Mouse (Mus musculus) heart, postnatal 14 days (tissue): Measurements from ENCODE around the gene Adgrd1. TPM values are rescaled to one million over a fixed set of nuclear protein-coding genes. Genes with fewer than 3 reads are reported as not detected.

Experiments
- DNase-seq, 2 experiments: peaks; one replicate each; pipeline ENCODE4 v3.0.0; 2021 to 2022
- intact Hi-C: fragments of 180-260 bp; cut with DNase I; formaldehyde crosslinking; loops from one replicate; pipeline ENCODE4 v1.15.1; 2025
- long read RNA-seq, 2 experiments: library from polyadenylated mRNA; stranded (forward); transcript quantifications; one replicate each; pipeline ENCODE4 v2.0.0; 2021
- total RNA-seq, 2 experiments: library from RNA; stranded (reverse); gene quantifications; 2 replicates each; pipeline ENCODE4 v1.2.3; 2021

Adgrd1 gene
- total RNA-seq = 1 to 10 TPM; 6.7 to 7.3 TPM
- long read RNA-seq, experiment 1, partial matches to known transcripts = 7 of 10 reads
- long read RNA-seq, experiment 1, other reads (novel, unspliced or antisense) = 3 of 10 reads
- long read RNA-seq, experiment 2, partial matches to known transcripts = 5 of 6 reads
- long read RNA-seq, experiment 2, other reads (novel, unspliced or antisense) = 1 of 6 reads

- intact Hi-C loops = no loop called here
- DNase-seq = peak; percentile 73 to 82
Observed at GRCm38 (mm10) chr5:129096511-129096910, at the start of gene Adgrd1. TSS of gene Adgrd1 (plus strand) at chr5:129096750.

- DNase-seq = no peak
- intact Hi-C loops = no loop called here
Observed at GRCm38 (mm10) chr5:129049372-129049771, 47.2 kb upstream of the Adgrd1 start.

GRCm38 (mm10) chr5:129051910-129052309, 44.6 kb upstream of the Adgrd1 start:
- no peak for DNase-seq

GRCm38 (mm10) chr5:129052636-129053355, 43.8 kb upstream of the Adgrd1 start:
- DNase-seq = no peak
- intact Hi-C loops = no loop called here

More at GRCm38 (mm10) chr5:129051910-129052309, 44.6 kb upstream of the Adgrd1 start:
- intact Hi-C loops = no loop called here

- no peak for DNase-seq
- intact Hi-C loops = no loop called here
Observed at GRCm38 (mm10) chr5:129054675-129055284, 41.8 kb upstream of the Adgrd1 start.

- DNase-seq = no peak
- intact Hi-C loops = no loop called here
Observed at GRCm38 (mm10) chr5:129059116-129059515, 37.4 kb upstream of the Adgrd1 start.

- DNase-seq = peak; percentile 67 to 73
- intact Hi-C loops = loop anchor here (5.0 kb wide), 2 partner anchors 116 to 321 kb away; no protein-coding TSS in a partner anchor
Observed at GRCm38 (mm10) chr5:129061579-129061978, 35.0 kb upstream of the Adgrd1 start.

- peak; percentile 83 to 87 for DNase-seq
- intact Hi-C loops = loop anchor here (2.0 to 5.0 kb wide), 3 partner anchors 114 to 522 kb away; partner anchors contain the start of gene Mmp17
Observed at GRCm38 (mm10) chr5:129063037-129063791, 33.3 kb upstream of the Adgrd1 start.

GRCm38 (mm10) chr5:129063792-129064087, 32.8 kb upstream of the Adgrd1 start:
- peak in 1 of 2 experiments; percentile 10 for DNase-seq
- intact Hi-C loops = loop anchor here (2.0 to 5.0 kb wide), 4 partner anchors 114 to 531 kb away; partner anchors contain the start of gene Mmp17

GRCm38 (mm10) chr5:129064186-129064585, 32.4 kb upstream of the Adgrd1 start:
- intact Hi-C loops = loop anchor here (2.0 to 5.0 kb wide), 3 partner anchors 113 to 531 kb away; no protein-coding TSS in a partner anchor
- DNase-seq = no peak

GRCm38 (mm10) chr5:129065301-129065700, 31.2 kb upstream of the Adgrd1 start:
- no peak for DNase-seq
- intact Hi-C loops = loop anchor here (2.0 kb wide), 1 partner anchor 530 kb away; no protein-coding TSS in a partner anchor

GRCm38 (mm10) chr5:129065946-129066345, 30.6 kb upstream of the Adgrd1 start:
- DNase-seq = peak; percentile 68
- intact Hi-C loops = loop anchor here (2.0 kb wide), 1 partner anchor 529 kb away; no protein-coding TSS in a partner anchor

- intact Hi-C loops = no loop called here
- DNase-seq = peak; percentile 26 to 32
Observed at GRCm38 (mm10) chr5:129066541-129067230, 29.9 kb upstream of the Adgrd1 start.

GRCm38 (mm10) chr5:129067231-129067834, 29.2 kb upstream of the Adgrd1 start:
- DNase-seq = peak; percentile 11 to 12
- intact Hi-C loops = no loop called here

- intact Hi-C loops = no loop called here
- no peak for DNase-seq
Observed at GRCm38 (mm10) chr5:129071761-129072280, 24.7 kb upstream of the Adgrd1 start.

- intact Hi-C loops = no loop called here
Observed at GRCm38 (mm10) chr5:129073404-129073803, 23.1 kb upstream of the Adgrd1 start.

GRCm38 (mm10) chr5:129076098-129076497, 20.5 kb upstream of the Adgrd1 start:
- intact Hi-C loops = no loop called here
- no peak for DNase-seq

More at GRCm38 (mm10) chr5:129073404-129073803, 23.1 kb upstream of the Adgrd1 start:
- no peak for DNase-seq

GRCm38 (mm10) chr5:129077240-129077639, 19.3 kb upstream of the Adgrd1 start:
- intact Hi-C loops = no loop called here
- DNase-seq = no peak

GRCm38 (mm10) chr5:129081521-129081920, 15.0 kb upstream of the Adgrd1 start:
- no peak for DNase-seq
- intact Hi-C loops = no loop called here
